11 mouse cellular contexts compared by ENCODE assay signal in genomic region chr9:115038215-115038614, GRCm38 (mm10). TPM values are rescaled to one million over a fixed set of nuclear protein-coding genes. Genes with fewer than 3 reads are reported as not detected.
A peak's percentile ranks its signal among the peaks of the same experiment; 100 is the strongest.
DNase-seq lines count a peak whose midpoint lies in the region; ATAC-seq and TF ChIP-seq lines count a peak whose summit lies in the region.
"Had no signal": no experiment of that assay in that cellular context is flagged by ENCODE, and none has a peak within 500 bp of the region (broad histone marks: within the 10 kb centered on the region; RNA-seq: fewer than 3 reads in every experiment).

No protein-coding gene starts in this region.

- H3K36me3 ChIP-seq in lung, postnatal 0 days (ENCODE audit: insufficient read depth, low read length) = no peaks in the 10 kb centered on the region
- no peaks in the 10 kb centered on the region for H3K36me3 ChIP-seq in hindbrain, embryonic 11.5 days (ENCODE audit: control insufficient read depth, insufficient read depth, low read length)
- no peaks in the 10 kb centered on the region for H3K36me3 ChIP-seq in neural tube, embryonic 14.5 days (ENCODE audit: control insufficient read depth, insufficient read depth, low read length)
- H3K36me3 ChIP-seq: limb, embryonic 12.5 days had no signal

- no peaks in the 10 kb centered on the region for H3K4me1 ChIP-seq in lung, postnatal 0 days (ENCODE audit: insufficient read depth, low read depth, low read length)
- H3K4me1 ChIP-seq in hindbrain, embryonic 11.5 days (replicated peaks; ENCODE audit: control insufficient read depth, insufficient read depth, low read length) = no peaks in the 10 kb centered on the region; the same call in 1 of the 2 replicates
- H3K4me1 ChIP-seq in neural tube, embryonic 14.5 days (ENCODE audit: control insufficient read depth, insufficient read depth, low read length) = 0 out of 2 replicates have a peak, but pooled peaks cover 12% of the 10 kb centered on the region

- H3K4me2 ChIP-seq in lung, postnatal 0 days (replicated peaks; ENCODE audit: low read depth, low read length) = no peak overlapping the region
- no peak overlapping the region for H3K4me2 ChIP-seq in hindbrain, embryonic 11.5 days (replicated peaks; ENCODE audit: low read depth, low read length)
- no peak overlapping the region; the same call in 1 of the 2 replicates for H3K4me2 ChIP-seq in neural tube, embryonic 14.5 days (ENCODE audit: low read depth, low read length)
- H3K4me2 ChIP-seq: limb, embryonic 12.5 days had no signal

- ATAC-seq in lung, postnatal 0 days = no peak; the same call in 1 of the 2 replicates
- peak; percentile 55 for ATAC-seq in hindbrain, embryonic 11.5 days (ENCODE audit: low FRiP score)
- ATAC-seq in neural tube, embryonic 14.5 days (ENCODE audit: low read depth) = peak; percentile 67; the same call in 1 of the 2 replicates

- H3K9ac ChIP-seq in lung, postnatal 0 days (replicated peaks; ENCODE audit: low read depth) = no peak overlapping the region
- no peak overlapping the region for H3K9ac ChIP-seq in hindbrain, embryonic 11.5 days (ENCODE audit: low read depth, low read length)
- no peak overlapping the region for H3K9ac ChIP-seq in neural tube, embryonic 14.5 days (replicated peaks; ENCODE audit: low read depth, low read length)
- H3K9ac ChIP-seq: limb, embryonic 12.5 days had no signal

- DNase-seq in embryo, embryonic 10 days (ENCODE audit: low spot score) = peak; percentile 38
- DNase-seq in embryo, embryonic 9.5 days (ENCODE audit: extremely low spot score) = no peak
- peak; percentile 43 for DNase-seq in lung, postnatal 10 days
- DNase-seq in lung, postnatal 0 days (ENCODE audit: low spot score) = no peak
- DNase-seq in hindbrain, embryonic 11.5 days (ENCODE audit: low spot score) = peak; percentile 38
- no peak for DNase-seq in urinary bladder, postnatal 10 days (ENCODE audit: low spot score)
- no peak for DNase-seq in thymus, postnatal 14 days
- DNase-seq: gastrocnemius, postnatal 14 days had no signal

- WGBS in lung, postnatal 0 days = 40% methylated on average over 14 of the region's 14 CpGs
- 36% methylated on average over 14 of the region's 14 CpGs for WGBS in hindbrain, embryonic 11.5 days
- WGBS in neural tube, embryonic 14.5 days = 7% methylated on average over 14 of the region's 14 CpGs

- H3K27me3 ChIP-seq in lung, postnatal 0 days (replicated peaks; ENCODE audit: insufficient read depth, low read length) = no peaks in the 10 kb centered on the region
- H3K27me3 ChIP-seq in hindbrain, embryonic 11.5 days (ENCODE audit: control insufficient read depth, insufficient read depth, low read length) = no peaks in the 10 kb centered on the region
- H3K27me3 ChIP-seq in neural tube, embryonic 14.5 days (ENCODE audit: control insufficient read depth, insufficient read depth, low read length) = no peaks in the 10 kb centered on the region
- H3K27me3 ChIP-seq: limb, embryonic 12.5 days had no signal

- TF ChIP-seq CTCF in lung, postnatal 0 days (IDR thresholded peaks at IDR 0.05) = no peak

- H3K27ac ChIP-seq in lung, postnatal 0 days (ENCODE audit: low read length) = no peak overlapping the region
- H3K27ac ChIP-seq in hindbrain, embryonic 11.5 days (ENCODE audit: low read depth, low read length) = no peak overlapping the region
- H3K27ac ChIP-seq in neural tube, embryonic 14.5 days (ENCODE audit: low read depth, low read length) = no peak overlapping the region; the same call in 1 of the 2 replicates
- H3K27ac ChIP-seq: limb, embryonic 12.5 days; stomach, postnatal 0 days had no signal

- TF ChIP-seq EP300 in lung, postnatal 0 days (IDR thresholded peaks at IDR 0.05) = no peak

- H3K9me3 ChIP-seq in lung, postnatal 0 days (ENCODE audit: low read length) = no peaks in the 10 kb centered on the region
- no peaks in the 10 kb centered on the region for H3K9me3 ChIP-seq in hindbrain, embryonic 11.5 days (ENCODE audit: control insufficient read depth, low read length)
- no peaks in the 10 kb centered on the region for H3K9me3 ChIP-seq in neural tube, embryonic 14.5 days (ENCODE audit: control insufficient read depth, low read length)
- H3K9me3 ChIP-seq: limb, embryonic 12.5 days had no signal

- no peak overlapping the region for H3K4me3 ChIP-seq in lung, postnatal 0 days (ENCODE audit: low read depth, low read length)
- no peak overlapping the region for H3K4me3 ChIP-seq in hindbrain, embryonic 11.5 days (ENCODE audit: low read depth, low read length)
- H3K4me3 ChIP-seq in neural tube, embryonic 14.5 days (ENCODE audit: low read depth, low read length) = no peak overlapping the region
- H3K4me3 ChIP-seq: limb, embryonic 12.5 days had no signal

RNA-seq across cellular contexts. Expression of gene Rps27rt, which starts 55.7 kb away (rescaled TPM):
- 620 and 625 TPM in 2 replicates for polyA plus RNA-seq in lung, postnatal 0 days (2015; fragmentation: Nextera tagmentation; extraction: Ambion mirVana)
- polyA plus RNA-seq in hindbrain, embryonic 11.5 days (2014; fragmentation: Nextera tagmentation; extraction: Ambion mirVana) = 295 and 351 TPM in 2 replicates
- 204 and 211 TPM in 2 replicates for polyA plus RNA-seq in neural tube, embryonic 14.5 days (2014; fragmentation: Nextera tagmentation; extraction: Ambion mirVana)

RNA-seq across cellular contexts. Expression of gene Osbpl10, which starts 59.8 kb away (rescaled TPM):
- 2.2 and 2.6 TPM in 2 replicates for polyA plus RNA-seq in lung, postnatal 0 days (2015; fragmentation: Nextera tagmentation; extraction: Ambion mirVana)
- 1.1 and 1.6 TPM in 2 replicates for polyA plus RNA-seq in hindbrain, embryonic 11.5 days (2014; fragmentation: Nextera tagmentation; extraction: Ambion mirVana)
- polyA plus RNA-seq in neural tube, embryonic 14.5 days (2014; fragmentation: Nextera tagmentation; extraction: Ambion mirVana) = 2.9 and 3.3 TPM in 2 replicates

Comparison
In these comparisons a context has a peak if more than half of its experiments do, and no peak if none do; other contexts are left out.
1. DNase-seq: peak in embryo, embryonic 10 days (single experiment), lung, postnatal 10 days (single experiment) and hindbrain, embryonic 11.5 days (single experiment); none in embryo, embryonic 9.5 days (single experiment), lung, postnatal 0 days (single experiment), urinary bladder, postnatal 10 days (single experiment) and thymus, postnatal 14 days (single experiment).